Mouse (Mus musculus) heart, postnatal 0 days (tissue): Measurements from ENCODE around the gene Faap20.

Source experiments
- CTCF ChIP-seq: IDR thresholded peaks from 2 replicates; pipeline ENCODE4 v1.5.1; 2016; ENCODE audit warnings: antibody characterized with exemption, control low read depth, low read depth
- EP300 ChIP-seq: IDR thresholded peaks from 2 replicates; pipeline ENCODE4 v1.6.1; 2016; ENCODE audit warnings: antibody characterized with exemption, low read depth

GRCm38 (mm10) chr4:155250361-155251117, 937 bp downstream of the Faap20 start:
- TF ChIP-seq CTCF (no peak), EP300 (no peak)
